Mouse (Mus musculus) G1E (cell line): ENCODE data around the gene Gm45753. TPM values are rescaled to one million over a fixed set of nuclear protein-coding genes. Genes with fewer than 3 reads are reported as not detected.
"Not testable (repeated sequence)": the region's sequence is repeated elsewhere in the genome, so short reads cannot be mapped to it uniquely, and the experiment has no call there.

Experiments used
- ATAC-seq: 2 replicates; pipeline ENCODE4 v1.8.0; 2016; ENCODE audit warnings: mild to moderate bottlenecking; ENCODE audit not compliant: insufficient number of reproducible peaks, poor library complexity, low FRiP score, severe bottlenecking; ENCODE audit errors: extremely low read depth
- DNase-seq: peaks from one replicate; pipeline ENCODE4 v3.0.0; 2012; ENCODE audit warnings: low spot score
- H3K27me3 ChIP-seq: 2 replicates; pipeline ENCODE4 v1.6.1; 2012; ENCODE audit warnings: mild to moderate bottlenecking, low read length, inconsistent platforms; ENCODE audit not compliant: insufficient read depth
- H3K36me3 ChIP-seq: replicated peaks from 2 replicates; pipeline ENCODE3; 2012; ENCODE audit warnings: mild to moderate bottlenecking, inconsistent platforms
- H3K4me1 ChIP-seq: 2 replicates; pipeline ENCODE4 v1.6.1; 2012; ENCODE audit warnings: low read depth, low read length, inconsistent platforms, mixed read lengths; ENCODE audit not compliant: insufficient read depth
- H3K4me3 ChIP-seq: 2 replicates; pipeline ENCODE4 v1.5.1; 2012; ENCODE audit warnings: low read depth, mild to moderate bottlenecking, inconsistent platforms, low read length, moderate library complexity, mixed read lengths
- H3K9me3 ChIP-seq: replicated peaks from 2 replicates; pipeline ENCODE4 v1.6.1; 2012; ENCODE audit warnings: inconsistent platforms
- CTCF ChIP-seq: IDR thresholded peaks from 2 replicates; pipeline ENCODE4 v1.5.1; 2012; ENCODE audit warnings: low read depth, low read length, inconsistent platforms, mixed read lengths
- GATA1 ChIP-seq: IDR thresholded peaks from 2 replicates; pipeline ENCODE4 v1.6.1; 2012; ENCODE audit warnings: borderline replicate concordance, low read length, inconsistent platforms, mixed read lengths
- GATA2 ChIP-seq: IDR thresholded peaks from 2 replicates; pipeline ENCODE4 v1.6.1; 2012; ENCODE audit warnings: low read depth, low read length, inconsistent platforms, borderline replicate concordance
- POLR2AphosphoS5 ChIP-seq: IDR thresholded peaks from 2 replicates; pipeline ENCODE4 v1.6.1; 2012; ENCODE audit warnings: low read depth, low read length, inconsistent platforms; ENCODE audit not compliant: insufficient replicate concordance
- TAL1 ChIP-seq: conservative IDR thresholded peaks from 2 replicates; pipeline ENCODE4 v1.6.1; 2012; ENCODE audit warnings: low read depth, low read length, inconsistent platforms, mixed read lengths
- polyA plus RNA-seq: library from polyadenylated mRNA; stranded (reverse); fragments of >175 nt; gene quantifications from 2 replicates; pipeline ENCODE4 v1.2.3, GENCODE M21; 2012
- total RNA-seq, 2 experiments: library from RNA; stranded (forward) in 1 of 2; stranded (reverse) in 1 of 2; fragments of 200-1000 nt in 1 of 2; fragments of >200 nt in 1 of 2; fragmentation: Nextera tagmentation in 1 of 2; gene quantifications; 2 replicates each; pipeline ENCODE4 v1.2.3; 2014 to 2017

Gene Gm45753
- total and polyA plus RNA-seq, 3 experiments, result not detected

DNA sequence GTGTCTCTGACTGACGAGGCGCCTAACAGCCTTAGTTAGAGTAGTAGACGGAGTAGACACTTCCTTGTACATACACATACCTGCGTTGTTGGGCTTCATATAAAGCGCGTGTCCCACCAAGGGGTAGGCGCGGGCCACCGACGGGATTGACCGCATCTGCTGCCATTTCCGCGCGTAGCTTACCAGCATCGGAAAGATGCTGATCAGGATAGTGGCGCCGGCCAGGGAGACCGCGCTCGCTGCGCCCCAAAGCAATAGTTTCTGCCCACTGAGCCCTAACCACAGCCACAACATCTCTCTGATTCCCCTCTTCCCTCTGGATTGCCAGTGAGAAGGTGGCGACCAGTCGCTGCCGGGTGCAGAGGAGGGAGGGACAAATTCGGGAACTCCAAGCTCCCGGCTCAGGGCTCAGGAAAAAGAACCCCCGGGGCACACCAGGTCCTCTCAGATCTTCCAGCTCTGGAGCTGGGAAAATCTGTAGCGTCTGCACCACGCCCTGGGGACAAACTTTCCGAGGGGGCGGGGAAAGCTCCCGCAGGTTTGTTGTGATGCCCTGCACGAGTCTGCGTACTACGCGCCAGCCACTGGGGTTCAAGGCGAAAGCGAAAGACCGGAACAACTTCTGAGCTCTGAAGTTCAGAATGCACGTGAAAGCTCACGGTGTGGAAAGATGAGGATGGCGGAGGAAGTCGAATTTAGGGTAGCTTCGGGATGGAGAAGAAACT, 24.6 kb upstream of the Gm45753 start, which contains the start of gene Cyp4v3:
Gene Cyp4v3 (minus strand): TSS at position 532 of the 725 bp plus-strand sequence.
- ATAC-seq (no peak), DNase-seq (no peak)
- no peak for TF ChIP-seq POLR2AphosphoS5
- peaks cover 35% of the 10 kb centered on the region for H3K9me3 ChIP-seq
- H3K36me3 ChIP-seq, result no peaks in the 10 kb centered on the region
- no peak within 1 kb of the TSS for H3K4me3 ChIP-seq
- H3K4me1 ChIP-seq, result no peaks in the 10 kb centered on the region
- no peaks in the 10 kb centered on the region for H3K27me3 ChIP-seq

DNA sequence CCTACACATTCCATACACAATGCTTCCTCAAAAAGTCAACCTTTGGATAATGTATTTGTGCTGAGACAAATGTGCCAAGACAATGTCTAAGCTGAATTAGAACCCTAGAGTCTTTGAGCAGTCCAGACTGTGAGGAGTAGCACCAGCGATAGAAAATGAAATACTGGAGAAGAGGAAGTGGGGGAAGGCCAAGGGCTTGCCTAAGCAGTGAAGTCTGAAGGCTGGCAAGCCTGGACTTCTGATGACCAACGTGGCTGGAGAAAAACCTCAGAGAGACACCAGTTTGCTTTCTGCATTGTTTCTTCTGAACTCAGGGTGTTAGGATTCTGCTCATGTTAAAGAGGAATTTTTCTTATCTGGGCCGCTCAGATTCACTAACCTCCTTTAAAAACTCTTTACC, 22.6 kb upstream of the Gm45753 start:
- DNase-seq (no peak), ATAC-seq (no peak)
- Histone ChIP-seq H3K4me3 (no peak overlapping the region), H3K4me1 (no peaks in the 10 kb centered on the region), H3K9me3 (peaks cover 28% of the 10 kb centered on the region), H3K27me3 (no peaks in the 10 kb centered on the region), H3K36me3 (no peaks in the 10 kb centered on the region)
- no peak for TF ChIP-seq CTCF
- no peak for TF ChIP-seq POLR2AphosphoS5
- no peak for TF ChIP-seq GATA2
- no peak for TF ChIP-seq GATA1
- TF ChIP-seq TAL1, result no peak

DNA sequence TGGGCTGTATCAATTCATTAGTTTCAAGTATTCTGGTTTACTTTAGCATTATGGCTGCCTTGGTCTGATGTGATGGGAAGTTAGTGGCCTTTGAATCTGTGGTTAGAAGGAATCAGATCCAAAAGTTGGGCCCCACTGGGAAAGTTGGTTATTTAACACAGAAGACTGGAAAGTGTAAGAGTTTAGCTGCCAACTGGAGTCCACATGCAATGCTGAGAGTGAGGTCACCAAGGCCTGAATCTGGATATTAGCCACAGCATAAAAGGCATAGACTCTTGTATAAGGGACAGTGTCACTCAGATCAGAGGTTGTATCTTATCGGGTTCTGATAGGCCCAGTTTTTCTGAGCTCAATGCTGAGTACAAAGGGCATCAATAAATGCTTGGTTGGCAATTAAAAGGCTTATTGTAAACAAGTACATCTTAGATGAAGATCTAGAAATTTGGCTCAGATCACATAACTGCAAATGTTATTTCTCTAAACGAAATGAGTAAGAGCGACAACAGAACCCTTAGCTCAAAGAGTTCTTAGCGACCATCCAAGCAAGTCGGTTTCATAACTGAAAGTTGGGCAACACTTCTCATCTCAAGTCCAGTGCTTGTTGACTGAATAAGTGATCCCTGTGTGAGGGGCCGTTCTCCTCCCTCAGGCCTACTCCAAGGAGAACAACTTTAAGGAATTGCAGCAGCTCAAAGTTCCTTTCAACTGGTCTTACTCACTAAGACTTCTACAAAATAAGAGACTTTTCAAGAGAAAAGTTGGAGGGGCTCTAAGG, 21.1 kb upstream of the Gm45753 start:
- DNase-seq, result no peak
- no peak for ATAC-seq
- H3K4me1 ChIP-seq, result no peaks in the 10 kb centered on the region
- TF ChIP-seq CTCF (no peak), POLR2AphosphoS5 (no peak), TAL1 (no peak), GATA1 (no peak)
- no peaks in the 10 kb centered on the region for H3K27me3 ChIP-seq
- H3K9me3 ChIP-seq, result peaks cover 23% of the 10 kb centered on the region
- no peak overlapping the region for H3K4me3 ChIP-seq
- H3K36me3 ChIP-seq, result no peaks in the 10 kb centered on the region

DNA sequence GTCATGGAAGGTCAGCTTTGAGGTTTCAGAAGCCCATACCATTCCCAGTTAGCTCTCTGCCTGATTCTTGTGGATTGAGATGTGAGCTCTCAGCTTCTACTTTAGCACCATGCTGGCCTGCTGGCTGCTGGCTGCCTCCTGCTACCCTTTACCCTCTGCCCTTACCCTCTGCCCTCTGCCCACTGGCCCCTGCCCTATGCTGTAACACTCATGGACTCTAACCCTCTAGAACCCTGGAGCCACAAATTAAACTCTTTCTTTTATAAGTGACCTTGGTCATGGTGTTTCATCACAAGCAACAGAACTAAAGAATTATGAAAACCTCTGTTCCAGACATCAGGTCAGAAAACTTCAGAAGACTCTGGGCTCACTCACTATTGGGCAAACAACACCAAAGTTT, 18.8 kb upstream of the Gm45753 start:
- H3K36me3 ChIP-seq, ATAC-seq: not testable (repeated sequence)

DNA sequence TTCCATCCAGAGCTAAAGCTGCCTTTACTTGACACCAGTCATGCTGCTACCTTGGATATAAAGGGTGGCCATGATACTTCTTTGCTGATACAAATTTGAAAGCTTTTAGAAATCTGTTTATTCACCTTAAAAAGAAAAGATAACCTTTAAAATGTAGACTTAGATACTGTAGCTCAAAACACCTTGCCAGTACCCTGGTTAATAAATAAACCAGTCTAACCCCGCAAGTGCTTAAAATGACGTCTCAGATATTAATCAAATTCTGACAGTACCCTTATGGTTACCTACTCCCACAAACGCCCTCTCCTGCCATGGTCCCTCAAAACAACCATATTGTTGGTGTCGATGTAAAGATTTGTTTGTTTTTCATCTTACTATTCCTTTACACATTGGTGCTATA, 15.9 kb upstream of the Gm45753 start:
- Histone ChIP-seq H3K27me3 (no peaks in the 10 kb centered on the region), H3K4me3 (no peak overlapping the region), H3K9me3 (peaks cover 10% of the 10 kb centered on the region), H3K4me1 (no peaks in the 10 kb centered on the region), H3K36me3 (no peaks in the 10 kb centered on the region)
- no peak for TF ChIP-seq POLR2AphosphoS5
- TF ChIP-seq TAL1, result no peak
- DNase-seq, result no peak
- no peak for ATAC-seq

More for the DNA sequence above, 18.8 kb upstream of the Gm45753 start:
- H3K4me1 ChIP-seq, H3K4me3 ChIP-seq, H3K27me3 ChIP-seq, H3K9me3 ChIP-seq, DNase-seq: not testable (repeated sequence)

DNA sequence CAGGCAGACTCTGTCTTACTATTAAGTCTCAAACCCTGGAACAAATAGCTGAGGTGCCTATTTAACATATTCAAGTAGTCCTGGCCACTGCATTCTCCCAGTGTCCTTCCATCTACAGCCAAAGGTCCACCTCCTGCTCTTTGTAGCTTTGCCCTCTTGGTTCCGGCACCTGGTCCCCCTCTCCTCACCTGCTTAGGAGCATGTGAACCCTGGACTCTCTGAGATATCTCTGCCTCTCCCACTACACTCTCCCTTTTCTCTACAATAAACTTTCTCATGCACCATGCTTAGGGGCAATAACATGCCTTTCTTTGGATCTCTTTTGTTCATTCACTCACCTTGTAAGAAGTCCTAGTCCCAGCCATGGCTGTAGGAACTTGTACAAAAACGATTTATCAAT, 13.1 kb upstream of the Gm45753 start:
- TF ChIP-seq CTCF, result no peak
- no peak for TF ChIP-seq GATA1
- TF ChIP-seq GATA2, result no peak
- no peak for TF ChIP-seq POLR2AphosphoS5
- TF ChIP-seq TAL1, result no peak

More for the DNA sequence above, 13.1 kb upstream of the Gm45753 start:
- Histone ChIP-seq H3K36me3 (no peaks in the 10 kb centered on the region), H3K9me3 (peaks cover 8% of the 10 kb centered on the region), H3K4me1 (no peaks in the 10 kb centered on the region), H3K4me3 (no peak overlapping the region), H3K27me3 (no peaks in the 10 kb centered on the region)
- ATAC-seq (no peak), DNase-seq (no peak)
